Mouse (Mus musculus) CH12.LX (cell line): Measurements from ENCODE around the gene Ahnak.

Experiments used
- BHLHE40 ChIP-seq: IDR thresholded peaks from 2 replicates; pipeline ENCODE4 v1.6.1; 2011; ENCODE audit warnings: mild to moderate bottlenecking, low read depth, low read length, improper control_type of control experiment
- E2F4 ChIP-seq: IDR thresholded peaks from 2 replicates; pipeline ENCODE4 v1.6.1; 2011; ENCODE audit warnings: low read depth, low read length, improper control_type of control experiment; ENCODE audit not compliant: insufficient replicate concordance
- MAX ChIP-seq: IDR thresholded peaks from 2 replicates; pipeline ENCODE4 v1.6.1; 2011; ENCODE audit warnings: low read length, improper control_type of control experiment
- POLR2A ChIP-seq: IDR thresholded peaks from 2 replicates; pipeline ENCODE4 v1.6.1; 2011; ENCODE audit warnings: low read depth, mild to moderate bottlenecking, improper control_type of control experiment, low read length
- RCOR1 ChIP-seq: conservative IDR thresholded peaks from 2 replicates; pipeline ENCODE4 v1.6.1; 2012; ENCODE audit warnings: low read depth, mild to moderate bottlenecking, inconsistent platforms, low read length, improper control_type of control experiment
- SMC3 ChIP-seq: IDR thresholded peaks from 2 replicates; pipeline ENCODE4 v1.6.1; 2011; ENCODE audit warnings: low read depth, low read length, improper control_type of control experiment
- UBTF ChIP-seq: IDR thresholded peaks from 2 replicates; pipeline ENCODE4 v1.6.1; 2012; ENCODE audit warnings: low read depth, mild to moderate bottlenecking, inconsistent platforms, low read length, improper control_type of control experiment, moderate library complexity

- no peak for TF ChIP-seq SMC3
- no peak for TF ChIP-seq RCOR1
- TF ChIP-seq E2F4, result no peak
- TF ChIP-seq MAX, result no peak
- TF ChIP-seq POLR2A, result no peak
- TF ChIP-seq BHLHE40, result no peak
- no peak for TF ChIP-seq UBTF
Measured at GRCm38 (mm10) chr19:9034480-9034879, 45.4 kb downstream of the Ahnak start.
